Mouse (Mus musculus) small intestine, adult 2 months (tissue): ENCODE results near the gene Tmsb15a.

Experiments used
- CTCF ChIP-seq: fragments of 200-500 bp; IDR thresholded peaks from 2 replicates; pipeline ENCODE4 v1.5.1; 2012; ENCODE audit warnings: low read depth, mild to moderate bottlenecking, control low read depth, inconsistent platforms, low read length, moderate library complexity, mixed read lengths; ENCODE audit not compliant: insufficient replicate concordance, insufficient read length; ENCODE audit errors: extremely low read depth
- POLR2A ChIP-seq: fragments of 200-500 bp; IDR thresholded peaks from 2 replicates; pipeline ENCODE4 v1.6.1; 2012; ENCODE audit warnings: low read depth, mild to moderate bottlenecking, control low read depth, inconsistent platforms, low read length, moderate library complexity

DNA sequence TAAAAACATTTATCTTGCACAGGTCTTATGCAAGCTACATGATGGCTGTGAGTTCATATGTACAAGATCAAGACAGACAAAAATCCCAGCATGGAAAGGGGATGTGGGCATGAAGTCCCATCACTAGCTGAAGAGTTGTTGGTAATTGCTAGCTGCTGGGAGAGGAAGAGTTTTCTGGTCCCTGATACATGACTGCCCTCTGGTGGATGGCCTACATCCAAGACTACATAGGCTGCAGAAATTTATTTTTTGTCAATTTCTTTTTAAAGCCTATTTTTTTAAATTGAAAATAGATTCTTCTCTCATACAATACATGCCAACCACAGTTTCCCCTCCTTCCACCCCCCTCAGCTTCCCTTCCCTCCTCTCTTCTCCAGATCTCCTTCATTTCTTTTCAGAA, 36.6 kb upstream of the Tmsb15a start:
- no peak for TF ChIP-seq POLR2A
- no peak for TF ChIP-seq CTCF
